Mouse (Mus musculus) embryonic fibroblast, embryonic 13.5 days (primary cell): ENCODE measurements around the gene Isy1. TPM values are rescaled to one million over a fixed set of nuclear protein-coding genes. Genes with fewer than 3 reads are reported as not detected.
"Not testable (repeated sequence)": the region's sequence is repeated elsewhere in the genome, so short reads cannot be mapped to it uniquely, and the experiment has no call there.

Experiments used
- H3K27ac ChIP-seq: 2 replicates; pipeline ENCODE4 v1.5.1; 2012; ENCODE audit warnings: low read length, control low read depth, inconsistent platforms; ENCODE audit not compliant: insufficient read depth
- H3K4me1 ChIP-seq: 2 replicates; pipeline ENCODE4 v1.6.1; 2011; ENCODE audit warnings: low read length; ENCODE audit not compliant: control insufficient read depth, insufficient read depth
- H3K4me3 ChIP-seq: 2 replicates; pipeline ENCODE4 v1.5.1; 2011; ENCODE audit warnings: mild to moderate bottlenecking, control low read depth, low read length; ENCODE audit not compliant: insufficient read depth
- CTCF ChIP-seq: IDR thresholded peaks from 2 replicates; pipeline ENCODE4 v1.5.1; 2011; ENCODE audit warnings: mild to moderate bottlenecking, control low read depth, low read length, moderate library complexity, borderline replicate concordance; ENCODE audit not compliant: insufficient read depth
- POLR2A ChIP-seq: IDR thresholded peaks from 2 replicates; pipeline ENCODE4 v1.6.1; 2011; ENCODE audit warnings: low read depth, mild to moderate bottlenecking, control low read depth, low read length, moderate library complexity
- polyA plus RNA-seq: library from polyadenylated mRNA; stranded (reverse); fragments of >200 nt; gene quantifications from 2 replicates; pipeline ENCODE4 v1.2.4, GENCODE M21; 2011; ENCODE audit warnings: low read depth; ENCODE audit not compliant: missing spikeins, insufficient read length

Isy1 gene
- polyA plus RNA-seq, 1 experiment: 48.9 TPM

DNA sequence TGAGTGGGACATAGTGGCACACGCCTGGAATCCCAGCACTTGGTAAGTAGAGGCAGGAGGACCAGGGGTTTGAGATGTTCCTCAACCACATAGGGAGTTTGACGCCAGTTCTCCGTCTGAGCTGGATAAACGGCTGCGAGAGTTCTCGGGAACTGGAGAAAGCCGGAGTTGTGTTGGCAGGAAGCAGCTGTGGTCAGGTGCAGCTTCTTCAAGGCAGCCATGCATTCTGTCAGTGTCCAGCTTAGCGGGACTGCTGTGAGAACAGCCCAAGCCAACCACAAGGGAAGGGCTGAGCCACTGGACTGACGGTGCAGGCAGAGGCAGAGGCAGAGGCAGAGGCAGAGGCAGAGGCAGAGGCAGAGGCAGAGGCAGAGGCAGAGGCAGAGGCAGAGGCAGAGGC lies 63.7 kb downstream of the Isy1 start:
- Histone ChIP-seq H3K27ac (no peak overlapping the region), H3K4me3 (no peak overlapping the region), H3K4me1 (no peaks in the 10 kb centered on the region)
- TF ChIP-seq POLR2A (no peak), CTCF (no peak)

DNA sequence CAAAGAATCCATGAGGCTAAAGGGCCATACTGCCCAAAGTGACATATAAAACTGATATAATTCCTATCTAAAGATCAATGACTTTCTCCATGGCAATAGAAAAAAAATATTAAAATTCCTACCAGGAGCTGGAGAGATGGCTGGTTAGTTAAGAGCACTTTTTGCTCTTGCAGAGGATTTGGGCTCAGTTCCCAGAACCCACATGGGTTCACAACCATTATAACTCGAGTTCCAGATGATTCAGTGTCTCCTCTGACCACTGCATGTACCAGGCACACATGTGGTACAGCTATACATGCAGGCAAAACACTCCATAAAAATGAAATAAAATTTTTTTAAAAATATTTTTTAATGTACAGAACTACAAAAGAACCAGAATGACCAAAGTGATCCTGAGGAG lies 64.1 kb downstream of the Isy1 start:
- H3K27ac ChIP-seq: no peak overlapping the region
- no peaks in the 10 kb centered on the region for H3K4me1 ChIP-seq
- no peak overlapping the region for H3K4me3 ChIP-seq
- TF ChIP-seq POLR2A (no peak), CTCF (no peak)

DNA sequence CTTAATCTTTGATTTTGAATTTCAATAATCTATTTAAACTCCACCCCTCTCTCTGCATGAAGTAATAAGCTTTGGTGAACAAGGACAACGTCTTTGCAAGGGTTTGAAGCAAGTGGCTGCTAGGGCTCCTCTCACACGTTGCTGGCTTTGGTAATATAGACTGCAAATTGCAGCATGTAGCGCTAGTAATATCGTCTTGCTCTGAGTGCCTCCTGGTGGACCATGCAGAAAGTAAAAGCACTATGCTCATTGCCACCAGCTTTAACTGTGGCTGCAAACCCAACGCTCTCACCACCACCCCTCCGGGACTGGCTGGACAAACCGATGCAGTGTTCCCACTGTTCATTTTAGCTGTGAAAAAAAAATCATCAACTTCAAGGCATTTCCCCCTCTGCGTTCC lies 68.0 kb downstream of the Isy1 start:
- H3K27ac ChIP-seq: no peak overlapping the region
- TF ChIP-seq CTCF (no peak), POLR2A (no peak)
- H3K4me1 ChIP-seq: no peaks in the 10 kb centered on the region
- H3K4me3 ChIP-seq: no peak overlapping the region

DNA sequence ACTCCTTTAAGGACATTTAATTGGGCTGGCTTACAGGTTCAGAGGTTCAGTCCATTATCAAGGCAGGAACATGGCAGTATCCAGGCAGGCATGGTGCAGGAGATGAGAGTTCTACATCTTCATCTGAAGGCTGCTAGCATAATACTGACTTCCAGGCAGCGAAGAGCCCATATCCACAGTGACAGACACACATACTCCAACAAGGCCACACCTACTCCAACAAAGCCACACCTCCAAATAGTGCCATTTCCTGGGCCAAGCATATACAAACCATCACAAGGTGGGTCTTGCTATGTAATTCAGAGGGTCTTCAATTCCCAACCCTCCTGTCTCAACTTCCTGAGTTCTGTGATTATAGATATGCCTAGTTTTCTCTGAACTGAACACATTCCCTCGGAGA lies 74.3 kb downstream of the Isy1 start:
- not testable (repeated sequence) for H3K27ac ChIP-seq, H3K4me1 ChIP-seq, H3K4me3 ChIP-seq

Other genes with a start within 250 kb of the Isy1 start
- gene Prokr1, start 248.1 kb downstream of the Isy1 start, polyA plus RNA-seq: 0.47 and 3.3 TPM in 2 replicates
- 8.8 and 9.7 TPM in 2 replicates for gene Aplf, start 166.6 kb downstream of the Isy1 start, polyA plus RNA-seq
- gene Efcc1, start 107.9 kb downstream of the Isy1 start, polyA plus RNA-seq: not detected in 2 replicates
- gene Gp9, start 60.7 kb downstream of the Isy1 start, polyA plus RNA-seq: not detected in 2 replicates
- 15.5 and 23.6 TPM in 2 replicates for gene Rab43, start 26.6 kb downstream of the Isy1 start, polyA plus RNA-seq
- gene Gm45140, start 3.0 kb downstream of the Isy1 start, polyA plus RNA-seq: 2.5 and 8.9 TPM in 2 replicates
- gene Cnbp, start 12.3 kb upstream of the Isy1 start, polyA plus RNA-seq: 353 and 374 TPM in 2 replicates
- gene Copg1, start 49.0 kb upstream of the Isy1 start, polyA plus RNA-seq: 230 TPM in 2 replicates
- gene Hmces, start 75.1 kb upstream of the Isy1 start, polyA plus RNA-seq: 22.2 and 23.4 TPM in 2 replicates
- 11.4 and 17.0 TPM in 2 replicates for gene H1fx, start 142.8 kb upstream of the Isy1 start, polyA plus RNA-seq
- gene Rab7, start 206.5 kb upstream of the Isy1 start, polyA plus RNA-seq: 255 and 279 TPM in 2 replicates
- gene Rpn1, start 245.7 kb upstream of the Isy1 start, polyA plus RNA-seq: 336 and 384 TPM in 2 replicates